Mouse (Mus musculus): ENCODE measurements around the gene Galnt18. TPM values are rescaled to one million over a fixed set of nuclear protein-coding genes. Genes with fewer than 3 reads are reported as not detected.

Galnt18 gene
- polyA plus RNA-seq, 1 experiment from 2014 or later = 20.8 TPM

- ATAC-seq = no peak
- no peak overlapping the region for H3K27ac ChIP-seq (ENCODE audit: low read length)
- H3K9ac ChIP-seq (ENCODE audit: low read depth, low read length) = no peak overlapping the region
- H3K4me1 ChIP-seq (ENCODE audit: control insufficient read depth, insufficient read depth, low read length) = no peaks in the 10 kb centered on the region
- no peak overlapping the region for H3K4me3 ChIP-seq (ENCODE audit: low read depth, low read length)
- H3K9me3 ChIP-seq (replicated peaks; ENCODE audit: control insufficient read depth, low read length, poor library complexity, severe bottlenecking) = no peaks in the 10 kb centered on the region
- H3K36me3 ChIP-seq (ENCODE audit: control insufficient read depth, insufficient read depth, low read length) = no peaks in the 10 kb centered on the region
- no peak overlapping the region for H3K4me2 ChIP-seq (ENCODE audit: low read length)
- H3K27me3 ChIP-seq (ENCODE audit: control insufficient read depth, insufficient read depth, low read depth, low read length) = no peaks in the 10 kb centered on the region
- 94% methylated on average over 3 of the region's 3 CpGs for WGBS
These were observed 31.2 kb downstream of the Galnt18 start for GRCm38 (mm10) chr7:111748571-111749071.

- Histone ChIP-seq H3K27me3 (ENCODE audit: control insufficient read depth, insufficient read depth, low read depth, low read length) (no peaks in the 10 kb centered on the region), H3K4me3 (ENCODE audit: low read depth, low read length) (no peak overlapping the region), H3K9ac (ENCODE audit: low read depth, low read length) (no peak overlapping the region), H3K9me3 (replicated peaks; ENCODE audit: control insufficient read depth, low read length, poor library complexity, severe bottlenecking) (no peaks in the 10 kb centered on the region), H3K4me2 (ENCODE audit: low read length) (no peak overlapping the region), H3K4me1 (ENCODE audit: control insufficient read depth, insufficient read depth, low read length) (no peaks in the 10 kb centered on the region), H3K27ac (ENCODE audit: low read length) (no peak overlapping the region), H3K36me3 (ENCODE audit: control insufficient read depth, insufficient read depth, low read length) (no peaks in the 10 kb centered on the region)
- ATAC-seq = no peak
These were observed 35.0 kb downstream of the Galnt18 start for GRCm38 (mm10) chr7:111744770-111745169.

GRCm38 (mm10) chr7:111741595-111741994, 38.2 kb downstream of the Galnt18 start:
- Histone ChIP-seq H3K4me1 (ENCODE audit: control insufficient read depth, insufficient read depth, low read length) (no peaks in the 10 kb centered on the region; the same call in 1 of the 2 replicates), H3K4me3 (ENCODE audit: low read depth, low read length) (no peak overlapping the region), H3K9me3 (replicated peaks; ENCODE audit: control insufficient read depth, low read length, poor library complexity, severe bottlenecking) (no peaks in the 10 kb centered on the region), H3K9ac (ENCODE audit: low read depth, low read length) (no peak overlapping the region), H3K4me2 (ENCODE audit: low read length) (no peak overlapping the region), H3K27me3 (ENCODE audit: control insufficient read depth, insufficient read depth, low read depth, low read length) (no peaks in the 10 kb centered on the region), H3K36me3 (ENCODE audit: control insufficient read depth, insufficient read depth, low read length) (no peaks in the 10 kb centered on the region), H3K27ac (ENCODE audit: low read length) (no peak overlapping the region)
- no peak for ATAC-seq
- 61% methylated on average over 2 of the region's 2 CpGs for WGBS

DNA sequence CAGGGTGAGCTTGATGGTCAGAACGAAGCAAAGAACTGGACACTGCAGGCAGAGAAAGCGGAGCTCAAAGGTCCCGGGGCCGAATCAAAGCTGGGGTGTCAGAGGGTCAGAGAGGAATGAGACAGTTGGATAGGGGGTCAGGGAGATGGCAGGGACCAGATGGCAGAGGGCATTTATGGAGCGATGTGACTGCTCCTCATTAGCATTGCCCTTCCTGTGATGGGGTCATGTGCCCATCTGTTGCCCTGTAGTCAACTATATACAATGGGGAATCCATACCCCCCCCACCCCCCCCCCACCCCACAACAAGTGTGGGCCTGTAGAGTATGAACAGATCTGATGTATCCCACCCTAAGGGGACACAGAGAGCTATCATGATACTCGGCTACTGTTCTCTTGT, 39.7 kb downstream of the Galnt18 start:
- Histone ChIP-seq H3K27me3 (ENCODE audit: control insufficient read depth, insufficient read depth, low read depth, low read length) (no peaks in the 10 kb centered on the region), H3K36me3 (ENCODE audit: control insufficient read depth, insufficient read depth, low read length) (no peaks in the 10 kb centered on the region), H3K4me1 (ENCODE audit: control insufficient read depth, insufficient read depth, low read length) (no peaks in the 10 kb centered on the region; the same call in 1 of the 2 replicates), H3K27ac (ENCODE audit: low read length) (no peak overlapping the region), H3K4me2 (ENCODE audit: low read length) (no peak overlapping the region), H3K9me3 (replicated peaks; ENCODE audit: control insufficient read depth, low read length, poor library complexity, severe bottlenecking) (no peaks in the 10 kb centered on the region), H3K4me3 (ENCODE audit: low read depth, low read length) (no peak overlapping the region), H3K9ac (ENCODE audit: low read depth, low read length) (no peak overlapping the region)
- WGBS = 70% methylated on average over 6 of the region's 6 CpGs
- no peak for ATAC-seq

DNA sequence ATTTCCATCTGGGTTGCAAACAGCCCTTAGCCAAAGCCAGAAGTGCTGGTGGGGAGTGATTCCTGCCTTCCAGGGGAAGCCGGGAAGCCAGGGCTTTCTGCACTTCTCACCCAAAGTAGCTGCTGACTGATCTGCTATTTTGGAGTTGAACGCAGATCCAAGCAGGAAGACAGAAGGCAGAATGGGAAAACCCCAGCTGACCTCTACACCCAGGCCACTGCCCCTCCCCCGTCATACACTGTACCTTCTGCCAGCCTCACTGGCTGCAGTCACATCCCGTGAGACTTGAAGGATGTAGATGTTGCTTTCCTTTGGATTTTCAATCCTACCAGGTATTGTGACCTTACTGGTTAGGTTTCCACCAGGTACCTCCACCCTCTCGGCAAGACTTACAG, 40.4 kb downstream of the Galnt18 start:
- Histone ChIP-seq H3K27ac (ENCODE audit: low read length) (no peak overlapping the region), H3K4me2 (ENCODE audit: low read length) (no peak overlapping the region), H3K9me3 (replicated peaks; ENCODE audit: control insufficient read depth, low read length, poor library complexity, severe bottlenecking) (no peaks in the 10 kb centered on the region), H3K9ac (ENCODE audit: low read depth, low read length) (no peak overlapping the region), H3K27me3 (ENCODE audit: control insufficient read depth, insufficient read depth, low read depth, low read length) (no peaks in the 10 kb centered on the region), H3K4me3 (ENCODE audit: low read depth, low read length) (no peak overlapping the region), H3K4me1 (ENCODE audit: control insufficient read depth, insufficient read depth, low read length) (no peaks in the 10 kb centered on the region; the same call in 1 of the 2 replicates), H3K36me3 (ENCODE audit: control insufficient read depth, insufficient read depth, low read length) (no peaks in the 10 kb centered on the region)
- WGBS = 80% methylated on average over 5 of the region's 5 CpGs
- ATAC-seq = no peak

GRCm38 (mm10) chr7:111738456-111739370, 41.1 kb downstream of the Galnt18 start:
- Histone ChIP-seq H3K9me3 (replicated peaks; ENCODE audit: control insufficient read depth, low read length, poor library complexity, severe bottlenecking) (no peaks in the 10 kb centered on the region), H3K4me2 (ENCODE audit: low read length) (no peak overlapping the region), H3K36me3 (ENCODE audit: control insufficient read depth, insufficient read depth, low read length) (no peaks in the 10 kb centered on the region), H3K27ac (ENCODE audit: low read length) (no peak overlapping the region), H3K4me1 (ENCODE audit: control insufficient read depth, insufficient read depth, low read length) (no peaks in the 10 kb centered on the region; the same call in 1 of the 2 replicates), H3K4me3 (ENCODE audit: low read depth, low read length) (no peak overlapping the region), H3K27me3 (ENCODE audit: control insufficient read depth, insufficient read depth, low read depth, low read length) (no peaks in the 10 kb centered on the region), H3K9ac (ENCODE audit: low read depth, low read length) (no peak overlapping the region)
- ATAC-seq = no peak
- 70% methylated on average over 10 of the region's 10 CpGs for WGBS

- no peak overlapping the region for H3K4me2 ChIP-seq (ENCODE audit: low read length)
- no peak overlapping the region for H3K27ac ChIP-seq (ENCODE audit: low read length)
- no peaks in the 10 kb centered on the region for H3K36me3 ChIP-seq (ENCODE audit: control insufficient read depth, insufficient read depth, low read length)
- H3K4me3 ChIP-seq (ENCODE audit: low read depth, low read length) = no peak overlapping the region
- no peaks in the 10 kb centered on the region; the same call in 1 of the 2 replicates for H3K4me1 ChIP-seq (ENCODE audit: control insufficient read depth, insufficient read depth, low read length)
- no peak overlapping the region for H3K9ac ChIP-seq (ENCODE audit: low read depth, low read length)
- WGBS = 61% methylated on average over 7 of the region's 7 CpGs
- no peak for ATAC-seq
- H3K9me3 ChIP-seq (replicated peaks; ENCODE audit: control insufficient read depth, low read length, poor library complexity, severe bottlenecking) = no peaks in the 10 kb centered on the region
- H3K27me3 ChIP-seq (ENCODE audit: control insufficient read depth, insufficient read depth, low read depth, low read length) = no peaks in the 10 kb centered on the region
These were observed 42.4 kb downstream of the Galnt18 start for GRCm38 (mm10) chr7:111737426-111737825.

- 78% methylated on average over 3 of the region's 3 CpGs for WGBS
- Histone ChIP-seq H3K27me3 (ENCODE audit: control insufficient read depth, insufficient read depth, low read depth, low read length) (no peaks in the 10 kb centered on the region), H3K4me2 (ENCODE audit: low read length) (no peak overlapping the region), H3K9ac (ENCODE audit: low read depth, low read length) (no peak overlapping the region), H3K36me3 (ENCODE audit: control insufficient read depth, insufficient read depth, low read length) (no peaks in the 10 kb centered on the region), H3K4me3 (ENCODE audit: low read depth, low read length) (no peak overlapping the region), H3K4me1 (ENCODE audit: control insufficient read depth, insufficient read depth, low read length) (no peaks in the 10 kb centered on the region; the same call in 1 of the 2 replicates), H3K27ac (ENCODE audit: low read length) (no peak overlapping the region), H3K9me3 (replicated peaks; ENCODE audit: control insufficient read depth, low read length, poor library complexity, severe bottlenecking) (no peaks in the 10 kb centered on the region)
- ATAC-seq = no peak
These were observed 43.4 kb downstream of the Galnt18 start for GRCm38 (mm10) chr7:111736365-111736764.

Data from midbrain, embryonic 16.5 days (tissue).